Mouse (Mus musculus): Measurements from ENCODE around the gene Mgat4a.
"Not testable (repeated sequence)": the region's sequence is repeated elsewhere in the genome, so short reads cannot be mapped to it uniquely, and the experiment has no call there.

The Mgat4a gene

GRCm38 (mm10) chr1:37531654-37532532 is 8.9 kb downstream of the Mgat4a start:
- no peak for DNase-seq

- DNase-seq, result no peak
Observed at GRCm38 (mm10) chr1:37530061-37530460, 10.8 kb downstream of the Mgat4a start.

GRCm38 (mm10) chr1:37526257-37526656 is 14.6 kb downstream of the Mgat4a start:
- no peak for DNase-seq

GRCm38 (mm10) chr1:37524669-37525068 is 16.1 kb downstream of the Mgat4a start:
- no peak for DNase-seq

- not testable (repeated sequence) for DNase-seq
Observed at GRCm38 (mm10) chr1:37524122-37524521, 16.7 kb downstream of the Mgat4a start.

GRCm38 (mm10) chr1:37523548-37523947 is 17.3 kb downstream of the Mgat4a start:
- peak; percentile 59 for DNase-seq

- DNase-seq, result peak; percentile 34
Observed at GRCm38 (mm10) chr1:37522101-37522500, 18.7 kb downstream of the Mgat4a start.

- DNase-seq, result no peak
Observed at GRCm38 (mm10) chr1:37518791-37519190, 22.0 kb downstream of the Mgat4a start.

- peak; percentile 59 for DNase-seq
Observed at GRCm38 (mm10) chr1:37518124-37518720, 22.6 kb downstream of the Mgat4a start.

GRCm38 (mm10) chr1:37512961-37513431 is 27.8 kb downstream of the Mgat4a start:
- peak; percentile 36 for DNase-seq

GRCm38 (mm10) chr1:37512109-37512640 is 28.6 kb downstream of the Mgat4a start:
- DNase-seq, result peak; percentile 91

GRCm38 (mm10) chr1:37510193-37510592 is 30.6 kb downstream of the Mgat4a start:
- peak; percentile 43 for DNase-seq

- no peak for DNase-seq
Observed at GRCm38 (mm10) chr1:37509437-37509836, 31.4 kb downstream of the Mgat4a start.

GRCm38 (mm10) chr1:37505348-37505730 is 35.5 kb downstream of the Mgat4a start:
- no peak for DNase-seq

- DNase-seq, result peak; percentile 72
Observed at GRCm38 (mm10) chr1:37504716-37505347, 36.0 kb downstream of the Mgat4a start.

GRCm38 (mm10) chr1:37503656-37504055 is 37.2 kb downstream of the Mgat4a start:
- no peak for DNase-seq

GRCm38 (mm10) chr1:37502354-37502753 is 38.5 kb downstream of the Mgat4a start:
- DNase-seq, result no peak

GRCm38 (mm10) chr1:37500723-37501122 is 40.1 kb downstream of the Mgat4a start:
- DNase-seq, result no peak

- DNase-seq, result not testable (repeated sequence)
Observed at GRCm38 (mm10) chr1:37499395-37499794, 41.4 kb downstream of the Mgat4a start.

GRCm38 (mm10) chr1:37498911-37499310 is 41.9 kb downstream of the Mgat4a start:
- DNase-seq, result no peak

- DNase-seq, result no peak
Observed at GRCm38 (mm10) chr1:37496591-37497280, 44.1 kb downstream of the Mgat4a start.

GRCm38 (mm10) chr1:37495698-37496321 is 45.0 kb downstream of the Mgat4a start:
- no peak for DNase-seq
